Mouse (Mus musculus): ENCODE data around the gene Rph3al.

DNA sequence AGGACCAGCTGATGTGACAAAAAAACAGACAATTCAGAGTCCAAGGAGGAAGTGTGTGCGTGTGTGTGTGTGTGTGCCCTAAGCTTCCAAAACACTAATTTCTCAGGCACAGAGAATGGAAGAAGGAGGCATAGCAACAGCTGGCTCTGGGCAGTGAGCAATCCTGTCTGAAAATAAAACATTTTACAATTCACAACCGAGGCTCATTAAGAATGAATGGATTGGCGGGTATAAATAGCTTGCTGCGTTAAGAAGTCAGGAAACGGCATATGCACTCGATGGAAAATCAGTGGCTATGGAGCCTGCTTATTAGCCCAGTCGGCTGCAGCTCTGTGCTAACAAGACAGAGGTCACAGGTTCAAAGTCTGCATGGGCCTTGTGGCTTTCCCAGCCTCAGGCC lies 92.6 kb downstream of the Rph3al start:
- no peak for TF ChIP-seq POLR2A (IDR thresholded peaks at IDR 0.05; ENCODE audit: low read depth, low read length)
- no peak for TF ChIP-seq CTCF (IDR thresholded peaks at IDR 0.05; ENCODE audit: extremely low read depth, insufficient read depth, insufficient read length, insufficient replicate concordance)
